Mouse (Mus musculus) bone marrow macrophage, adult 2 months (primary cell): ENCODE data around the gene Rassf4.

Experiments
- CTCF ChIP-seq: IDR thresholded peaks from 2 replicates; pipeline ENCODE4 v1.5.1; 2012; ENCODE audit warnings: low read depth, mild to moderate bottlenecking, low read length, moderate library complexity
- POLR2A ChIP-seq: IDR thresholded peaks from 2 replicates; pipeline ENCODE4 v1.6.1; 2012; ENCODE audit warnings: mild to moderate bottlenecking, low read depth, low read length, borderline replicate concordance

GRCm38 (mm10) chr6:116672349-116672748, 1.4 kb downstream of the Rassf4 start:
- TF ChIP-seq POLR2A, result no peak
- no peak for TF ChIP-seq CTCF
